Mouse (Mus musculus) MEL (cell line): ENCODE measurements around the gene Gramd4. TPM values are rescaled to one million over a fixed set of nuclear protein-coding genes. Genes with fewer than 3 reads are reported as not detected.
A peak's percentile ranks its signal among the peaks of the same experiment; 100 is the strongest.

Source experiments
- DNase-seq: peaks from one replicate; pipeline ENCODE4 v3.0.0; 2011; ENCODE audit warnings: low read depth, low spot score
- H3K27ac ChIP-seq: 2 replicates; pipeline ENCODE4 v1.5.1; 2012; ENCODE audit warnings: low read depth, mild to moderate bottlenecking, control low read depth, low read length, moderate library complexity; ENCODE audit not compliant: control insufficient read depth
- H3K27me3 ChIP-seq, 2 experiments: fragments of 150-350 bp in 1 of 2; sonication (generic) in 1 of 2; 2 replicates each; pipeline ENCODE4 v1.6.1; 2012; ENCODE audit warnings: low read length in 2 of 2, mild to moderate bottlenecking in 2 of 2, improper control_type of control experiment in 1 of 2, moderate library complexity in 1 of 2; ENCODE audit not compliant: insufficient read depth in 2 of 2, control insufficient read depth in 1 of 2
- H3K36me3 ChIP-seq, 2 experiments: 2 replicates each; pipeline ENCODE4 v1.6.1; 2012 to 2014; ENCODE audit warnings: low read length in 2 of 2, improper control_type of control experiment in 1 of 2, inconsistent platforms in 1 of 2, mild to moderate bottlenecking in 1 of 2; ENCODE audit not compliant: insufficient read depth in 2 of 2, control insufficient read depth in 1 of 2
- H3K4me1 ChIP-seq, 2 experiments: fragments of 150-350 bp in 1 of 2; sonication (generic) in 1 of 2; 2 replicates each; pipeline ENCODE4 v1.6.1; 2012; ENCODE audit warnings: low read length in 2 of 2, improper control_type of control experiment in 1 of 2, mild to moderate bottlenecking in 1 of 2; ENCODE audit not compliant: insufficient read depth in 2 of 2, control insufficient read depth in 1 of 2
- H3K4me3 ChIP-seq, 2 experiments: fragments of 150-350 bp in 1 of 2; sonication (generic) in 1 of 2; 2 replicates each; pipeline ENCODE4 v1.5.1; 2012; ENCODE audit warnings: low read depth in 2 of 2, low read length in 2 of 2, mild to moderate bottlenecking in 2 of 2, moderate library complexity in 2 of 2, control low read depth in 1 of 2, improper control_type of control experiment in 1 of 2; ENCODE audit not compliant: control insufficient read depth in 1 of 2, insufficient read depth in 1 of 2
- H3K79me2 ChIP-seq: 2 replicates; pipeline ENCODE4 v1.6.1; 2012; ENCODE audit warnings: mild to moderate bottlenecking, low read length, moderate library complexity; ENCODE audit not compliant: control insufficient read depth, poor library complexity, insufficient read depth
- H3K9ac ChIP-seq: 2 replicates; pipeline ENCODE4 v1.6.1; 2012; ENCODE audit warnings: low read depth, mild to moderate bottlenecking, control low read depth, low read length, moderate library complexity; ENCODE audit not compliant: control insufficient read depth, poor library complexity, severe bottlenecking
- H3K9me3 ChIP-seq: fragments of 150-350 bp; sonication (generic); replicated peaks from 2 replicates; pipeline ENCODE4 v1.6.1; 2012; ENCODE audit warnings: mild to moderate bottlenecking, low read length, improper control_type of control experiment, moderate library complexity; ENCODE audit not compliant: insufficient read depth
- CHD1 ChIP-seq: IDR thresholded peaks from 2 replicates; pipeline ENCODE4 v1.6.1; 2012; ENCODE audit warnings: low read depth, mild to moderate bottlenecking, inconsistent platforms, low read length, improper control_type of control experiment
- CHD2 ChIP-seq: IDR thresholded peaks from 2 replicates; pipeline ENCODE4 v1.6.1; 2011; ENCODE audit warnings: low read length, improper control_type of control experiment
- CTCF ChIP-seq, 3 experiments: IDR thresholded peaks in 2 of 3; conservative IDR thresholded peaks in 1 of 3; 2 replicates each; pipeline ENCODE4 v1.5.1; 2011 to 2012; ENCODE audit warnings: low read length in 3 of 3, low read depth in 2 of 3, mild to moderate bottlenecking in 2 of 3, improper control_type of control experiment in 1 of 3, inconsistent platforms in 1 of 3, mixed read lengths in 1 of 3, moderate library complexity in 1 of 3; ENCODE audit not compliant: control insufficient read depth in 1 of 3, insufficient read depth in 1 of 3, poor library complexity in 1 of 3, severe bottlenecking in 1 of 3
- E2F4 ChIP-seq: IDR thresholded peaks from 2 replicates; pipeline ENCODE4 v1.6.1; 2011; ENCODE audit warnings: low read depth, low read length, improper control_type of control experiment, borderline replicate concordance
- EP300 ChIP-seq, 2 experiments: IDR thresholded peaks; 2 replicates each; pipeline ENCODE4 v1.6.1; 2011; ENCODE audit warnings: improper control_type of control experiment in 2 of 2, low read length in 2 of 2, low read depth in 1 of 2, mild to moderate bottlenecking in 1 of 2
- ETS1 ChIP-seq: IDR thresholded peaks from 2 replicates; pipeline ENCODE4 v1.6.1; 2012; ENCODE audit warnings: low read depth, mild to moderate bottlenecking, inconsistent platforms, low read length, improper control_type of control experiment, moderate library complexity
- GABPA ChIP-seq: IDR thresholded peaks from 2 replicates; pipeline ENCODE4 v1.6.1; 2012; ENCODE audit warnings: low read depth, mild to moderate bottlenecking, inconsistent platforms, low read length, improper control_type of control experiment, moderate library complexity
- GATA1 ChIP-seq: IDR thresholded peaks from 2 replicates; pipeline ENCODE4 v1.6.1; 2011; ENCODE audit warnings: low read depth, low read length, improper control_type of control experiment
- MAX ChIP-seq: IDR thresholded peaks from 2 replicates; pipeline ENCODE4 v1.6.1; 2011; ENCODE audit warnings: low read length, improper control_type of control experiment
- MEF2A ChIP-seq: IDR thresholded peaks from 2 replicates; pipeline ENCODE4 v1.6.1; 2014; ENCODE audit warnings: low read depth, mild to moderate bottlenecking, inconsistent platforms, low read length, improper control_type of control experiment; ENCODE audit not compliant: poor library complexity, insufficient replicate concordance, severe bottlenecking; ENCODE audit errors: extremely low read depth
- NELFE ChIP-seq: IDR thresholded peaks from 2 replicates; pipeline ENCODE4 v1.6.1; 2011; ENCODE audit warnings: low read depth, low read length, improper control_type of control experiment
- NRF1 ChIP-seq: IDR thresholded peaks from 2 replicates; pipeline ENCODE4 v1.6.1; 2014; ENCODE audit warnings: low read depth, mild to moderate bottlenecking, inconsistent platforms, low read length, improper control_type of control experiment, moderate library complexity; ENCODE audit not compliant: poor library complexity, insufficient read depth, severe bottlenecking
- POLR2A ChIP-seq, 2 experiments: IDR thresholded peaks; 2 replicates each; pipeline ENCODE4 v1.6.1; 2011 to 2012; ENCODE audit warnings: low read length in 2 of 2, mild to moderate bottlenecking in 2 of 2, control low read depth in 1 of 2, improper control_type of control experiment in 1 of 2, low read depth in 1 of 2, moderate library complexity in 1 of 2; ENCODE audit not compliant: control insufficient read depth in 1 of 2, insufficient read depth in 1 of 2, poor library complexity in 1 of 2
- POLR2AphosphoS2 ChIP-seq: IDR thresholded peaks from 2 replicates; pipeline ENCODE4 v1.6.1; 2011; ENCODE audit warnings: low read length, improper control_type of control experiment
- POLR2AphosphoS5 ChIP-seq: IDR thresholded peaks from 2 replicates; pipeline ENCODE4 v1.6.1; 2012; ENCODE audit warnings: low read depth, borderline replicate concordance, mild to moderate bottlenecking, inconsistent platforms, low read length, moderate library complexity, mixed read lengths
- RCOR1 ChIP-seq: IDR thresholded peaks from 2 replicates; pipeline ENCODE4 v1.6.1; 2012; ENCODE audit warnings: low read depth, mild to moderate bottlenecking, inconsistent platforms, low read length, improper control_type of control experiment
- SIN3A ChIP-seq: IDR thresholded peaks from 2 replicates; pipeline ENCODE4 v1.6.1; 2012; ENCODE audit warnings: low read length, improper control_type of control experiment, inconsistent platforms
- TAL1 ChIP-seq: IDR thresholded peaks from 2 replicates; pipeline ENCODE4 v1.6.1; 2012; ENCODE audit warnings: mild to moderate bottlenecking, inconsistent platforms, low read length, moderate library complexity, mixed read lengths
- TBP ChIP-seq: IDR thresholded peaks from 2 replicates; pipeline ENCODE4 v1.8.0; 2011; ENCODE audit warnings: low read depth, low read length, improper control_type of control experiment
- TCF12 ChIP-seq: IDR thresholded peaks from 2 replicates; pipeline ENCODE4 v1.6.1; 2014; ENCODE audit warnings: low read depth, mild to moderate bottlenecking, inconsistent platforms, low read length, improper control_type of control experiment, moderate library complexity
- UBTF ChIP-seq: IDR thresholded peaks from 2 replicates; pipeline ENCODE4 v1.6.1; 2012; ENCODE audit warnings: low read depth, mild to moderate bottlenecking, inconsistent platforms, low read length, improper control_type of control experiment, moderate library complexity, borderline replicate concordance; ENCODE audit not compliant: insufficient read depth
- ZKSCAN1 ChIP-seq: IDR thresholded peaks from 2 replicates; pipeline ENCODE4 v1.6.1; 2012; ENCODE audit warnings: low read depth, mild to moderate bottlenecking, inconsistent platforms, low read length, improper control_type of control experiment, moderate library complexity
- ZNF384 ChIP-seq: IDR thresholded peaks from 2 replicates; pipeline ENCODE4 v1.6.1; 2012; ENCODE audit warnings: low read depth, mild to moderate bottlenecking, inconsistent platforms, low read length, improper control_type of control experiment
- polyA plus RNA-seq, 2 experiments: library from polyadenylated mRNA; stranded (reverse) in 1 of 2; unstranded in 1 of 2; fragments of >175 nt in 1 of 2; fragments of >200 nt in 1 of 2; gene quantifications; 2 replicates each; pipeline versions ENCODE4 v1.2.1 to v1.2.4; 2012; ENCODE audit warnings: low replicate concordance in 2 of 2, low read depth in 1 of 2; ENCODE audit not compliant: insufficient read length in 2 of 2, insufficient read depth in 1 of 2, missing spikeins in 1 of 2
- total RNA-seq: library from RNA; depleted of rRNA; stranded (reverse); fragments of 300-350 nt; gene quantifications from 2 replicates; pipeline ENCODE4 v1.2.3, GENCODE M21; 2012

Gene Gramd4
- total and polyA plus RNA-seq, 3 experiments, result 35.2 to 43.1 (median 38.0) TPM

GRCm38 (mm10) chr15:86182646-86183045 lies 125.2 kb downstream of the Gramd4 start:
- TF ChIP-seq NRF1, result no peak
- TF ChIP-seq RCOR1, result no peak
- no peak for TF ChIP-seq SIN3A
- no peak for TF ChIP-seq ETS1
- TF ChIP-seq NELFE, result no peak
- TF ChIP-seq MEF2A, result no peak
- TF ChIP-seq TCF12, result no peak
- TF ChIP-seq MAX, result no peak
- TF ChIP-seq UBTF, result no peak
- TF ChIP-seq POLR2AphosphoS5, result no peak
- TF ChIP-seq TBP, result no peak
- no peak for TF ChIP-seq TAL1
- no peak for TF ChIP-seq EP300 (IDR thresholded peaks at IDR 0.05; ENCODE audit: low read depth in 1 of 2, low read length in 2 of 2)
- TF ChIP-seq ZNF384, result no peak
- no peak for TF ChIP-seq POLR2AphosphoS2
- no peak for TF ChIP-seq CHD1
- H3K9me3 ChIP-seq, result no peaks in the 10 kb centered on the region
- H3K4me3 ChIP-seq, result no peak overlapping the region
- H3K4me1 ChIP-seq, result peaks cover 11 to 41% of the 10 kb centered on the region in 2 experiments
- H3K27me3 ChIP-seq, result peaks cover 0 to 1% of the 10 kb centered on the region in 2 experiments; a peak in 1 of 4 replicates
- no peak overlapping the region for H3K27ac ChIP-seq
- peaks cover 0 to 17% of the 10 kb centered on the region in 2 experiments; a peak in 2 of 4 replicates for H3K36me3 ChIP-seq
- H3K79me2 ChIP-seq, result peaks cover 3% of the 10 kb centered on the region; the same call in 1 of the 2 replicates
- H3K9ac ChIP-seq, result no peak overlapping the region
- peak; percentile 60 for DNase-seq

- peaks cover 0 to 1% of the 10 kb centered on the region in 2 experiments; a peak in 1 of 4 replicates for H3K27me3 ChIP-seq
- TF ChIP-seq TCF12 (no peak), E2F4 (no peak), GABPA (no peak), POLR2A (IDR thresholded peaks at IDR 0.05; ENCODE audit: control insufficient read depth in 1 of 2, insufficient read depth in 1 of 2, low read depth in 1 of 2, low read length in 2 of 2, poor library complexity in 1 of 2) (no peak), SIN3A (no peak), MEF2A (no peak), RCOR1 (no peak), CTCF (IDR thresholded peaks at IDR 0.05 in 2 of 3, conservative IDR thresholded peaks at IDR 0.05 in 1 of 3; ENCODE audit: control insufficient read depth in 1 of 3, insufficient read depth in 1 of 3, low read depth in 2 of 3, low read length in 3 of 3, poor library complexity in 1 of 3, severe bottlenecking in 1 of 3) (no peak), ZKSCAN1 (no peak), ETS1 (no peak), GATA1 (no peak), CHD2 (no peak)
- TF ChIP-seq, all 39 proteins: peak for 0
- no peak for DNase-seq
- Histone ChIP-seq H3K4me1 (peaks cover 11 to 41% of the 10 kb centered on the region in 2 experiments), H3K4me3 (no peak overlapping the region), H3K9me3 (no peaks in the 10 kb centered on the region), H3K79me2 (peaks cover 3% of the 10 kb centered on the region; the same call in 1 of the 2 replicates), H3K27ac (no peak overlapping the region), H3K9ac (no peak overlapping the region), H3K36me3 (peaks cover 0 to 17% of the 10 kb centered on the region in 2 experiments; a peak in 2 of 4 replicates)
Measured at GRCm38 (mm10) chr15:86183484-86183883, 126.0 kb downstream of the Gramd4 start.
